Mouse (Mus musculus): Measurements from ENCODE around the gene Morc2a.

Morc2a gene

GRCm38 (mm10) chr11:3684232-3684631 is 35.2 kb downstream of the Morc2a start:
- in situ Hi-C loops (cut with MboI, MseI): no loop called here

GRCm38 (mm10) chr11:3684723-3685430 is 35.9 kb downstream of the Morc2a start:
- in situ Hi-C loops (cut with MboI, MseI): no loop called here

DNA sequence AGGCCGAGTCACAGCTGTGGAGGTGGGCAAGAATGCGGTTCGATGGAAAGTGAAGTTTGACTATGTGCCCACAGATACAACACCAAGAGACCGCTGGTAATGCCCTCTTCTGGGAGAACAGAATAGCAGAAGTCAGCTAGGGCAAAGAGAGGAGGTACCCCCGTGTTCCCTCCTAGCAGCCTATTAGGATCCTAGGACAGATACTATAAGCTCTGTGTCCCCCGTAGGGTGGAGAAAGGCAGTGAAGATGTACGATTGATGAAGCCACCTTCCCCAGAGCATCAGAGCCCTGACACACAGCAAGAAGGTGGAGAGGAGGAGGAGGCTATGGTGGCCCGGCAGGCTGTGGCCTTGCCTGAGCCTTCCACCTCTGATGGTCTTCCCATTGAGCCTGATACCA is 36.4 kb downstream of the Morc2a start:
- in situ Hi-C loops (cut with MboI, MseI): no loop called here

DNA sequence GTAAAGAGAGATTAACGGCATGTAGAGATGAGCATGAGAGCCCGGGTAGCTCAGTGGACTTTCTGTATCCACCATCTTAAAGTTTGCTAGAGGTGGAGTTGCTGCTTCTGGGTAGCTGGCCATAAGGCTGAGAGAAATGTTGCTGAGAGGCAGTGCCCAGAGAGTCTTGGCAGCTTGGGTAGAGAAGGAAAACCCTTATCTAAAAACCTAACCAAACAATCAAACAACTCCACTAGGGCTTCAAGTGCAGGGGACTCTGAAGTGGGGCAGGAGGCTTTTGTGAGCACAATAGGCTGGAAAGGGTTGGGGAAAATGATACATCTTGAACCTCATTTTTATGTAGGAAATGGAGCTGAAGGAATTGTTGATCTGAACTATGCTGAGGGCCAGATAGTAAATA is 37.3 kb downstream of the Morc2a start:
- in situ Hi-C loops (cut with MboI, MseI): no loop called here

- in situ Hi-C loops (cut with MboI, MseI): no loop called here
Measured at GRCm38 (mm10) chr11:3686885-3687284, 37.9 kb downstream of the Morc2a start.

DNA sequence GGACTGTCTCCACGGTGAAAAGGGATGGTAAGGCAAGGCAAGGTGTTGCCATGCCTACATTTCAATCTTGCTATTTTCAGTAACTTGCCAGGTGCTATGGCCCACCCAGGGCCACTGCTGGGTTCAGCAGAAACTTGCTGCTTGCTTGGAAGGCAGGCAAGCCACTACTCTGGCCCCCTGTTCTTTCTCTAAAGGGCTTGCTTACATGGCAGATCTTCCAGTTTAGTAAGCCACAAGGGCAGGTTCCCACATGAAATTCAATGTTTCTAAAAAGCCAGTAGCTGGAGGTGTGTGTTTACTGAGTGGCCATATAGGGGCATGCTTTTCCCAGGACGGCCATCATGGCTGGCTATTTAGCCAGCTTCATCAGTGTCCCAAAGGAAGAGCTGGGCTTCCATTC is 42.8 kb downstream of the Morc2a start:
- in situ Hi-C loops (cut with MboI, MseI): no loop called here

DNA sequence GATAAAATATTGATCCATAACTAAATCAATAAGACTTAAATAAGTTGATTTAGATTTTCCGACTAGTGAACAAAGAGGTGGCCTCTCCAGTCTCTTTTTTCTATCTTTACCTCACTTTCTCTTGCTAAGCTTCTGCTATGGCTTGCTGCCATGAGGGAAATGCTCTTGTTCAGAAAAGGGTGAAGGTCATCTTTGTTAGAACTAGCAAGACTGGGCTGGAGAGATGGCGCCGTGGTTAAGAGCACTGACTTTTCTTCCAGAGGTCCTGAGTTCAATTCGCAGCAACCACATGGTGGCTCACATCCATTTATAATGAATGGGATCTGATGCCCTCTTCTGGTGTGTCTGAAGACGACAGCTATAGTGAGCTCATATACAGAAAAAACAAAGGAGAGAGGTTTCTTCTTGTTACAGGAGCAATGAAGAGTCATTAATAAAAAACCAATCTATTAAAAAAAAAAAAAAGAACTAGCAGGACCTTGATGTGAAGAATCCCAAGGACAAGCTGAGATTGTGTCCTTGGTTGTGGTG is 47.2 kb downstream of the Morc2a start:
- in situ Hi-C loops (cut with MboI, MseI): no loop called here

DNA sequence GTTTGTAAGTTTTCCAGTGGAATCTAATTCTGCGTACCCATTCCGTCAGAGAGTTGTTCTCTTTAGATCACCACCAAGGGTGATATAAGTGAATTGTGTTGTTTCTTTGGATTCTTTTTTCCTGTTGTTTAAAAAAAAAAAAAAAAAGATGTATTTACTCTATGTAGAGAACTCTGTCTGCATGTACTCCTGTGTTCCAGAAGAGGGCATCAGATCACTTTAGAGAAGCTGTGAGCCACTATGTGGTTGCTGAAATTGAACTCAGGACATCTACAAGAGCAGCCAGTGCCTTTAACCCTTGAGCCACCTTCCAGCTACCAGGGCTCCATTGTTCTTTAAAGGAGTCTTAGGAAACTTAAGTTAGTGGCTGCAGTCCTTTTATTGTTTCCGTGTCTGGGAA is 48.5 kb downstream of the Morc2a start:
- in situ Hi-C loops (cut with MboI, MseI): no loop called here

DNA sequence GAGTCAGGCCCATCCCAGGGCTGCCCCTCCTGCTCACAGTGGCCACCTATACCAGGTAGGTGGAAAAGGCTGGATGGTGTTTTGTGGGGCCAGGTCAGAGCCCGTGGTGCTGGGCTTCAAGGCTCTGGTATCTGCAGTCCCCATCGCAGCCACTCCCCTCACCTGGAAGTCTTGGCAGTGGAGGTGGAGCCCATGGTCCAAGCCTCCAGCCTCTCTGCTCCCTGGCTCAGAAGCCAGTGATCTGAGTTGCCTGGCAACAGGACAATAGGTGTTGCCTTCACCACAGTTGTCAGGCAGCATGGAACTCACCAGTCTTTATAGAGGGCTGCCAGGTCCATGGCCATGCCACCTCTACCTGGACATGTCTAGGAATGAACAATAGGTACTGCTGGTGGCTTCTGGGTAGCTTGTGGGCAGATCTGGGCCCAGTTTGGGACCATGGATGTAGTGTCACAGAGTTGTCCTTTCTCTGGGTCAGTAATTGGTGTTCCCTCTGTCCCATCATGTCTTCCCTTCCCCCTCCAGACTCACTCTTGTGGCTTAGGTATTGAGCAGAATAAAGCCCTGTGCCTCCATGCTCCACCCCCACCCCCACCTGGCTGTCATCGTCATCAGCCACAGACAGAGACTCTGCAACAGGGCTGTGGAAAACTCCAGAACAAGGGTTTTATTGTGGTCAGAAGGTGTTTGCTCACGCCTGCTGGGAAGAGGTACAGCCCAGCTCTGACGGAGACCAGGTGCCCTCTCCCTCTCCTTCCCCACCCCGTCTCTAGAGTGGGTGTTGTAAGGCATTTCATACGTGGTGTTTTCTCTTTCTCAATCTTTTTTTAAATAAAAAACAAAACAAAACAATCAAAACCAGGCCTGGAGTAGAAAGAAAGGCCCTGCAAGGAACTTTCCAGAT is 54.4 kb downstream of the Morc2a start:
- in situ Hi-C loops (cut with MboI, MseI): no loop called here

- in situ Hi-C loops (cut with MboI, MseI): no loop called here
Measured at GRCm38 (mm10) chr11:3704404-3704803, 55.4 kb downstream of the Morc2a start.

- in situ Hi-C loops (cut with MboI, MseI): no loop called here
Measured at GRCm38 (mm10) chr11:3707057-3707456, 58.1 kb downstream of the Morc2a start.

- in situ Hi-C loops (cut with MboI, MseI): no loop called here
Measured at GRCm38 (mm10) chr11:3710203-3710602, 61.2 kb downstream of the Morc2a start.

- in situ Hi-C loops (cut with MboI, MseI): no loop called here
Measured at GRCm38 (mm10) chr11:3714486-3714885, 65.5 kb downstream of the Morc2a start.

DNA sequence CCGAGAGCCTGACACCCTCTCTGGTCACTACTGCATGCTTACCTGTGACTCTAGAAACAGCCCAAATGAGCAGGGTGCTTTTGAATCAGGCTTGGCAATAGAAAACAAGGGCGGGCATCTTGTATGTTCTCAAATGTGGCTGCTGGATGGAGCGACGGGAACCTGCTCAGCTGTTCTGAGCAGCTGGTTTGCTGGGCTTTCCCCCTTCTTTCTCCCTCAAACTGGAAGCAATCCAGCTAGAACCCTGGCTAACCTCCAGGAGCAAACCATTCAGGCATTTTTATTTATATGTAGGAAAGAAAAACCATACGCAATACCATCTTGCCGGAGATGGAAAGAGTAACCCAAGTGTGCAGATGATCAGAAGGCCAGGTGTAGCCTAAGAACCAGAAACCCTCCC is 67.7 kb downstream of the Morc2a start:
- in situ Hi-C loops (cut with MboI, MseI): no loop called here

GRCm38 (mm10) chr11:3722036-3722435 is 73.0 kb downstream of the Morc2a start:
- in situ Hi-C loops (cut with MboI, MseI): loop anchor here (10.0 kb wide), 1 partner anchor 1243 kb away; no protein-coding TSS in a partner anchor

DNA sequence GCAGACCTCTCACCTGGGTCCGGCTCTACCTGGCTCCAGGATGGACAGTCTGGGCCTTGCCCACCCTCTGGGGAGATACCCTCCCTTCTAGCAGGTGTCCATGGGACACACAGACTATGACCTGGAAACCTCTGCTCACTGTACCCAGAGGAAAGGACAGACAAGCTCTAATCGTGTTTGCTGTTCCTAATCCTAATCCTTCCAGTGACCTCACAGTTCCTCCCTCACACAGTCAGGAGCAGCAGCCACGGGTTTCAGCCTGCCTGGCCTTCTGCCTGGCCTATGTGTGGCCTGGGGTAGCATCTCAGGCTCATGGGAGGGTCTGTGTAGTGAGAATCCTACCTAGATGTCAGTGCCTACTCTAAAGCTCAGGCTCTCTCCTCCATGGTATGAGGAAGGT is 73.9 kb downstream of the Morc2a start:
- in situ Hi-C loops (cut with MboI, MseI): loop anchor here (10.0 kb wide), 1 partner anchor 1242 kb away; no protein-coding TSS in a partner anchor

DNA sequence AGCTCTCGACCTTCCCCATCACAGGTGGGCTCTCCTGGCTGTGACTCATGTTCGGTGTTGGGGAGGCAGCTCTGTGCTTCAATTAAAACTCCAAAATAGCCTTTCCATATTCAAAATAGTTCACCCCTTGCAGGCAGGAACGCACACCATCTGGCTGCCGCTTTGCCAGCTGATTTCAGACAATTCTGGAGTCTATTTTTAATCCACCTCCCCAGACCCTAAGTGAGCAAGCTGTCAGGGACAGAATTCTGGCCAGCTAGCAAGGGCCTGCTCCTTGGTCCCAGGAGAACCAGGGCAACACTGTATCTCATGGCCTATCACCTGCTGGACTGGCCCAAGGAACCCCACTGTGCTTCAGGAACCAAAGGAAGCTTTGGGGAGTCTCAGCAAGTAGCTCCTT is 74.9 kb downstream of the Morc2a start:
- in situ Hi-C loops (cut with MboI, MseI): loop anchor here (10.0 kb wide), 1 partner anchor 1241 kb away; no protein-coding TSS in a partner anchor

DNA sequence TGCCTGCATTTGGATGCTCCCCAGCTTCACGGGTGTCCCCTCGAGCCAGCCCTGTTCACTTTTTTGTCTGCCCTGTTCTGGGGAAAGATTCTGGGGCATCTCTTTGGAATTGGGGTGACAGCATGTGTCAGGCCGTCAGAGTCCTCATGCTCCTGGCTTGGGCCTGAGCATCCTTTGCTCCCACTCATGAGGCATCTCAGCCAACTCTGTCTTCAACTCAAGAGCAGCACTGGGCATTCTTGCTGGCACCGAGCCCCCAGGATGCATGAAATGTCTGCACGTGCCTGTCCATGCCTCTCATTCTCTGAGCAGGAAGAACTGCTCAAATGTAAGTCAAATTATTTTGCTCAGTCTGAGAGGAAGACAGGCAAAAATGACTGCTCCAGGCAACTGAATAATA is 75.7 kb downstream of the Morc2a start:
- in situ Hi-C loops (cut with MboI, MseI): loop anchor here (10.0 kb wide), 1 partner anchor 1240 kb away; no protein-coding TSS in a partner anchor

DNA sequence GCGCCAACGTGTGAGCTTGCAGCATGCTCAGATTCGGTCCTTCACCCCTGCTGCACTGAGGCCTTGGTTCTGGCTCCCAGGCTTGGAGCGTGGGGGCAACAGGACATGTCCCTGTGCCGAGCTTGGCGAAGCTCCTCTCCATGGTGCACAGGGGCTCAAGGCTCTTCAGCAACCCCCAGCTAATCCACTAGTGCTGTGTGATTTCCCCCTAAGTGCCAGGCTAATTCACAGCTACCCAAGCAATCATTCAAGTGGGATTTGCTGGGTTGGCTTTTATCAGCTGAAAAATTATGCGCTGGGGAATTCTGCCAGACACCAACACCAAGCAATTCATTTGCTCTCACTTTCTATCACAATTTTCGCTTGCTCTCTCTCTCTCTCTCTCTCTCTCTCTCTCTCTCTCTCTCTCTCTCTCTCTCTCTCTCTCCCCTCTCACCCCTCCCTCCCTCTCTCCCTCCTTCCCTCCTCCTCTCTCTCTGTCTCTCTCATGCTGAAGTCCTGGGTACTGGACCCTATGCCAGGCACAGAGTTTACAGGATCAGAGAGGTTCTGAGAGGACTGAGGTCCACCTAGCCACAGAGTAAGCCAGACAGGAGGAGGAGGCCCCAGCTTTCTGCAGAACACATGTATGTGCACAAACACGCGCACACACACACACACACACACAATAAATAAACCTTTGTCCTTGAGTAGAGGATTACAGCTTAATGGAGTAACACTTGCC is 76.5 kb downstream of the Morc2a start:
- in situ Hi-C loops (cut with MboI, MseI): loop anchor here (10.0 kb wide), 1 partner anchor 1239 kb away; no protein-coding TSS in a partner anchor

GRCm38 (mm10) chr11:3727438-3728105 is 78.6 kb downstream of the Morc2a start:
- in situ Hi-C loops (cut with MboI, MseI): loop anchor here (10.0 kb wide), 1 partner anchor 1237 kb away; no protein-coding TSS in a partner anchor

GRCm38 (mm10) chr11:3731469-3731868 is 82.5 kb downstream of the Morc2a start:
- in situ Hi-C loops (cut with MboI, MseI): no loop called here

Measured in regulatory T cell (primary cell).